Mouse (Mus musculus): ENCODE results near the gene Rprd1b. TPM values are rescaled to one million over a fixed set of nuclear protein-coding genes. Genes with fewer than 3 reads are reported as not detected.

Gene Rprd1b
- polyA plus RNA-seq, 1 experiment = 20.8 TPM

GRCm38 (mm10) chr2:158113591-158114257 is 85.4 kb downstream of the Rprd1b start:
- no peak overlapping the region for H3K27ac ChIP-seq (ENCODE audit: insufficient read depth, low read length)
- TF ChIP-seq CTCF (IDR thresholded peaks at IDR 0.05; ENCODE audit: borderline replicate concordance, insufficient read depth, low read length) (no peak), POLR2A (IDR thresholded peaks at IDR 0.05; ENCODE audit: low read depth, low read length) (peak; percentile 32; the same call in 1 of the 2 replicates)
- H3K4me1 ChIP-seq (ENCODE audit: control insufficient read depth, insufficient read depth, low read length) = peaks cover 12% of the 10 kb centered on the region; the same call in 1 of the 2 replicates
- no peak overlapping the region for H3K4me3 ChIP-seq (ENCODE audit: insufficient read depth, low read length)

- peaks cover 4% of the 10 kb centered on the region; the same call in 1 of the 2 replicates for H3K4me1 ChIP-seq (ENCODE audit: control insufficient read depth, insufficient read depth, low read length)
- H3K4me3 ChIP-seq (ENCODE audit: insufficient read depth, low read length) = no peak overlapping the region
- TF ChIP-seq POLR2A (IDR thresholded peaks at IDR 0.05; ENCODE audit: low read depth, low read length) = no peak
- no peak for TF ChIP-seq CTCF (IDR thresholded peaks at IDR 0.05; ENCODE audit: borderline replicate concordance, insufficient read depth, low read length)
- no peak overlapping the region for H3K27ac ChIP-seq (ENCODE audit: insufficient read depth, low read length)
Measured at GRCm38 (mm10) chr2:158114931-158115330, 86.6 kb downstream of the Rprd1b start.

- peaks cover 2% of the 10 kb centered on the region; the same call in 1 of the 2 replicates for H3K4me1 ChIP-seq (ENCODE audit: control insufficient read depth, insufficient read depth, low read length)
- H3K4me3 ChIP-seq (ENCODE audit: insufficient read depth, low read length) = no peak overlapping the region
- TF ChIP-seq CTCF (IDR thresholded peaks at IDR 0.05; ENCODE audit: borderline replicate concordance, insufficient read depth, low read length) (no peak), POLR2A (IDR thresholded peaks at IDR 0.05; ENCODE audit: low read depth, low read length) (no peak)
- H3K27ac ChIP-seq (ENCODE audit: insufficient read depth, low read length) = no peak overlapping the region
Measured at GRCm38 (mm10) chr2:158115838-158116453, 87.6 kb downstream of the Rprd1b start.

- TF ChIP-seq CTCF (IDR thresholded peaks at IDR 0.05; ENCODE audit: borderline replicate concordance, insufficient read depth, low read length) = no peak
- no peak for TF ChIP-seq POLR2A (IDR thresholded peaks at IDR 0.05; ENCODE audit: low read depth, low read length)
Measured at GRCm38 (mm10) chr2:158116653-158117052, 88.4 kb downstream of the Rprd1b start.

GRCm38 (mm10) chr2:158119145-158119544 is 90.8 kb downstream of the Rprd1b start:
- H3K27ac ChIP-seq (ENCODE audit: insufficient read depth, low read length) = no peak overlapping the region
- TF ChIP-seq POLR2A (IDR thresholded peaks at IDR 0.05; ENCODE audit: low read depth, low read length) = no peak
- H3K4me1 ChIP-seq (ENCODE audit: control insufficient read depth, insufficient read depth, low read length) = peaks cover 3% of the 10 kb centered on the region
- no peak overlapping the region for H3K4me3 ChIP-seq (ENCODE audit: insufficient read depth, low read length)

More at GRCm38 (mm10) chr2:158116653-158117052, 88.4 kb downstream of the Rprd1b start:
- H3K27ac ChIP-seq (ENCODE audit: insufficient read depth, low read length) = no peak overlapping the region
- no peak overlapping the region for H3K4me3 ChIP-seq (ENCODE audit: insufficient read depth, low read length)
- peaks cover 3% of the 10 kb centered on the region for H3K4me1 ChIP-seq (ENCODE audit: control insufficient read depth, insufficient read depth, low read length)

GRCm38 (mm10) chr2:158120211-158120610 is 91.9 kb downstream of the Rprd1b start:
- TF ChIP-seq CTCF (IDR thresholded peaks at IDR 0.05; ENCODE audit: borderline replicate concordance, insufficient read depth, low read length) = no peak
- TF ChIP-seq POLR2A (IDR thresholded peaks at IDR 0.05; ENCODE audit: low read depth, low read length) = no peak
- no peak overlapping the region for H3K27ac ChIP-seq (ENCODE audit: insufficient read depth, low read length)
- H3K4me3 ChIP-seq (ENCODE audit: insufficient read depth, low read length) = no peak overlapping the region
- peaks cover 3% of the 10 kb centered on the region; the same call in 1 of the 2 replicates for H3K4me1 ChIP-seq (ENCODE audit: control insufficient read depth, insufficient read depth, low read length)

- H3K27ac ChIP-seq (ENCODE audit: insufficient read depth, low read length) = no peak overlapping the region
- TF ChIP-seq CTCF (IDR thresholded peaks at IDR 0.05; ENCODE audit: borderline replicate concordance, insufficient read depth, low read length) (no peak), POLR2A (IDR thresholded peaks at IDR 0.05; ENCODE audit: low read depth, low read length) (no peak)
- no peak overlapping the region for H3K4me3 ChIP-seq (ENCODE audit: insufficient read depth, low read length)
- peaks cover 3% of the 10 kb centered on the region; the same call in 1 of the 2 replicates for H3K4me1 ChIP-seq (ENCODE audit: control insufficient read depth, insufficient read depth, low read length)
Measured at GRCm38 (mm10) chr2:158120868-158121267, 92.6 kb downstream of the Rprd1b start.

- TF ChIP-seq CTCF (IDR thresholded peaks at IDR 0.05; ENCODE audit: borderline replicate concordance, insufficient read depth, low read length) = no peak
- H3K4me1 ChIP-seq (ENCODE audit: control insufficient read depth, insufficient read depth, low read length) = peaks cover 3% of the 10 kb centered on the region; the same call in 1 of the 2 replicates
- no peak overlapping the region for H3K27ac ChIP-seq (ENCODE audit: insufficient read depth, low read length)
- H3K4me3 ChIP-seq (ENCODE audit: insufficient read depth, low read length) = no peak overlapping the region
Measured at GRCm38 (mm10) chr2:158121645-158122326, 93.5 kb downstream of the Rprd1b start.

GRCm38 (mm10) chr2:158122814-158123213 is 94.5 kb downstream of the Rprd1b start:
- no peak for TF ChIP-seq CTCF (IDR thresholded peaks at IDR 0.05; ENCODE audit: borderline replicate concordance, insufficient read depth, low read length)
- TF ChIP-seq POLR2A (IDR thresholded peaks at IDR 0.05; ENCODE audit: low read depth, low read length) = no peak
- H3K4me3 ChIP-seq (ENCODE audit: insufficient read depth, low read length) = no peak overlapping the region
- H3K27ac ChIP-seq (ENCODE audit: insufficient read depth, low read length) = no peak overlapping the region
- H3K4me1 ChIP-seq (ENCODE audit: control insufficient read depth, insufficient read depth, low read length) = peaks cover 3% of the 10 kb centered on the region; the same call in 1 of the 2 replicates

GRCm38 (mm10) chr2:158127245-158127644 is 98.9 kb downstream of the Rprd1b start:
- no peak overlapping the region for H3K4me3 ChIP-seq (ENCODE audit: insufficient read depth, low read length)
- no peak overlapping the region for H3K27ac ChIP-seq (ENCODE audit: insufficient read depth, low read length)
- TF ChIP-seq POLR2A (IDR thresholded peaks at IDR 0.05; ENCODE audit: low read depth, low read length) = no peak
- no peak for TF ChIP-seq CTCF (IDR thresholded peaks at IDR 0.05; ENCODE audit: borderline replicate concordance, insufficient read depth, low read length)
- H3K4me1 ChIP-seq (ENCODE audit: control insufficient read depth, insufficient read depth, low read length) = peaks cover 2% of the 10 kb centered on the region; the same call in 1 of the 2 replicates
